Mouse (Mus musculus) c-Kit-positive CD71-negative TER-119-negative erythroid progenitor cells, embryonic 14.5 days (primary cell): Measurements from ENCODE around the gene Serpinb9.
A peak's percentile ranks its signal among the peaks of the same experiment; 100 is the strongest.
"Not testable (repeated sequence)": the region's sequence is repeated elsewhere in the genome, so short reads cannot be mapped to it uniquely, and the experiment has no call there.

Experiments
- DNase-seq: peaks from one replicate; pipeline ENCODE4 v3.0.0-alpha.2; 2013; ENCODE audit warnings: low read depth

Gene Serpinb9

GRCm38 (mm10) chr13:33003523-33004413 lies 718 bp downstream of the Serpinb9 start:
- no peak for DNase-seq

GRCm38 (mm10) chr13:33004414-33005105 lies 1.5 kb downstream of the Serpinb9 start:
- peak; percentile 68 for DNase-seq

DNA sequence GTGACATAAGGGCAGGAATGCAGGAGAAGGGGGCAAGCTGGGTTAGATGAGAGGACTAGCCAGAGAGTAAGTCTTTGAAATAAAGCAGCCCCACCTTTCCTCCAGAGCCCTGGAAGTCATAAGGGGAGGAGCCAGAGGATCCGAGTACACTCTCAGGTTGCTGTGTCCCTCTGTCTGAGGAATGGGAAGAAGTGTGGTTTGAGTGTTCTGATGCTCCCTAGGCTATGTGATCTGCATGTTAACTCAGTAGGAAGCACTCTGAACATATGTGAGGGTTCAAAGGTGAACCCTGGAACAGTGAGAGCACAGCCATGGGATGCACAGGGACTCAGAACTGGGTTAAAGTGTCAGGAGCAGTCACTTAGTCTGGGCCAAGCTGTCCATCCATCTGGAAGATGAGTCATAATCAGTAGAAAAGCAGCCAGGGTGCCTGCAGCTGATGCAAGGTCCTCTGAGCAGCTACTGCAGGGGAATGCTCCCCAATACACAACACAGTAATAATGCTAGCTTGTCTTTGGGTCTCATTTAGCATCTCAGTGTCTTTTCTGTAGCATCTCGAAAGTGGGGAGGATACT lies 2.5 kb downstream of the Serpinb9 start:
- no peak for DNase-seq

DNA sequence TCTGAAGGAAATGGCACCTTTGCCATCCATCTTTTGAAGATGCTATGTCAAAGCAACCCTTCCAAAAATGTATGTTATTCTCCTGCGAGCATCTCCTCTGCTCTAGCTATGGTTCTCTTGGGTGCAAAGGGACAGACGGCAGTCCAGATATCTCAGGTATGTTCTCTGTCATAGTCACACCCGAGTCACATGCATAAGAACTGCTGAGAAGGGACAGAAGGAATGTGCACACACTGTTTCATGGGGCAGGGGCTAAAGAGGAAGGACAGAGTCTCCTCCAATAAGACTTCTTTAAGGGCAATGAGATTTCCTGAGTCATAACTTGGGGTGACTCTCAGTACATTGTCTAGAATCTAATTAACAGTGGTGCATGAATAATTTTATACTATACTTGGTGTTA lies 3.5 kb downstream of the Serpinb9 start:
- no peak for DNase-seq

GRCm38 (mm10) chr13:33012395-33012794 lies 9.3 kb downstream of the Serpinb9 start:
- DNase-seq: no peak

- DNase-seq: no peak
Observed at GRCm38 (mm10) chr13:33013271-33013670, 10.2 kb downstream of the Serpinb9 start.

GRCm38 (mm10) chr13:33022371-33022770 lies 19.3 kb downstream of the Serpinb9 start:
- no peak for DNase-seq

DNA sequence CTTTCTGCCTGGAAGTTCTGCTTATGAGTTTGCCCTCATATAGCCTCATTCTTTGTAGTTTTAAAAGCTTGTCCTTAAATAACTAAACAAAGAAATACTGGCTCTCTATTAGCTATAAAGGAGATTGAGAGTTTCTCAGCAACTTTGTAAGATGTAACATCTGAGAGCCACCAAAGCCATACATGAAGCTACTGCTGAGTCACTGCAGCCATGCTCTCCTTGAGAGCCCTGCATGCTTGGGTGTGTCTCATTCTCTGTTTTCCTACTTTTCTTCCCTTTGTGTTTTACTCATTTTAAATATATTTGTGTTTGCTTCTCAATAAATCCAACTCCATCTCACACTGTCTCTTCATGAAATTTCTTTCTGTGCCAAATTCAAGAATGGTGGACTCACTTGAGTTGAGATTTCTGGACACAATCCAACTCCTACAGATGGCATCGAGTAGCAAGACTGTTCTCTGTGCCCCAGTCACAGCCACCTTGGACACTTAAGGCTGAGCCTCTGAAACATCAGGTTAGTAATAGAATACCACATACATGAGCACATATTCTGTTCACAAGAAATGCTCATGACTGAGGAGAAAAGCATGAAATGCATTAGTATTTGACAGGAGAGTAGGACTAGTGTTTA lies 23.5 kb downstream of the Serpinb9 start:
- DNase-seq: no peak

- no peak for DNase-seq
Observed at GRCm38 (mm10) chr13:33027244-33027643, 24.2 kb downstream of the Serpinb9 start, which contains the start of gene Serpinb9b. Gene Serpinb9b (plus strand): TSS chr13:33027416.

- DNase-seq: no peak
Observed at GRCm38 (mm10) chr13:33028146-33028545, 25.1 kb downstream of the Serpinb9 start.

GRCm38 (mm10) chr13:33028550-33028949 lies 25.5 kb downstream of the Serpinb9 start:
- no peak for DNase-seq

DNA sequence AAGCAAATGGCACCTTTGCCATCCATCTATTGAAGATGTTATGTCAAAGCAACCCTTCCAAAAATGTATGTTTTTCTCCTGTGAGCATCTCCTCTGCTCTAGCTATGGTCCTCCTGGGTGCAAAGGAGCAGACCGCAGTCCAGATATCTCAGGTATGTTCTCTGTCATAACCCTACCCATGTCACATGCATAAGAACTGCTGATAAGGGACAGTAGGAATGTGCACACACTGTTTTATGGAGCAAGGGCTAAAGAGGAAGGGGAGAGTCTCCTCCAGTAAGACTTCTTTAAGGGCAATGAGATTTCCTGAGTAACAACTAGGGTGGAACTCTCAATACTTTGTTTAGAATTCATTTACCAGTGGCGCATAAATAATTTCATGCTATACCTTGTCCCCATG lies 26.4 kb downstream of the Serpinb9 start:
- DNase-seq: not testable (repeated sequence)

- no peak for DNase-seq
Observed at GRCm38 (mm10) chr13:33030281-33030680, 27.2 kb downstream of the Serpinb9 start.

GRCm38 (mm10) chr13:33035506-33035905 lies 32.5 kb downstream of the Serpinb9 start:
- DNase-seq: no peak

DNA sequence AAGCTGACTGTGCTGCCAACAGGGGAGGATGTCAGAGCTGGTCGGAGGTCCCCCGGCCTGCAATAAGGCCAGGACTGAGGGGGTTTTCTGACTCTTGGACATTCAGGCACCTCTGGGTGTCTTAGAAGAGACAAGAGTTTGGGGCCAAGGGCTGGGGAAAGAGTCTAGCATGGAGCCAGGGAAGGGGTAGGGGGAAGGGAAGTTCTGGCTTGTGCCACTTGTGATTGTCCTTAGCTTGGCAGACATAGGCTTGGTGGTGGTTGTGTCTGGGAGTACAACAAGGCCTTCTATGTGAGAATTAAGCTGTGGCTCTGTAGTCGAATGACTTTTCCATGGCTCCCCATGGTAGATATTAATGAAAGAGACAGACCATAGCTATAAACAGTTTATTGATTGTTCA lies 40.5 kb downstream of the Serpinb9 start:
- no peak for DNase-seq

DNA sequence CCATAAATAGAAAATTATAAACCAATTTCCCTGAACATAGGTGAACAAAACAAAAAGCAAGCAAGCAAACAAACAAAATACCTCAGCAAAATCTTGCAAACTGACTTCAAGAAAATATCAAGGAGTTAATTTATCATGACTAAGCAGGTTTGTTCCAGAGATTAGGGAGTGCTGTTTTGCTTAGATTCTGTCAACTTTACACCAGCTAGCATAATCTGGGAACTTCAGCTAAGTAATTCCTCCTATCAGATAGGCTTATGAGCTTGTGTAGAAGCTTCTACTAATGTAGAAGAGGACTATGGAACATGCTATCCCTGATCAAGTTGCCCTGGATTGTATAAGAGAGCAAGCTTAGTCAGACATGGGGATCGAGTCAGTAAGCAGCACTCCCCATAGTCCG lies 44.2 kb downstream of the Serpinb9 start:
- no peak for DNase-seq

- DNase-seq: no peak
Observed at GRCm38 (mm10) chr13:33048187-33048586, 45.1 kb downstream of the Serpinb9 start.

DNA sequence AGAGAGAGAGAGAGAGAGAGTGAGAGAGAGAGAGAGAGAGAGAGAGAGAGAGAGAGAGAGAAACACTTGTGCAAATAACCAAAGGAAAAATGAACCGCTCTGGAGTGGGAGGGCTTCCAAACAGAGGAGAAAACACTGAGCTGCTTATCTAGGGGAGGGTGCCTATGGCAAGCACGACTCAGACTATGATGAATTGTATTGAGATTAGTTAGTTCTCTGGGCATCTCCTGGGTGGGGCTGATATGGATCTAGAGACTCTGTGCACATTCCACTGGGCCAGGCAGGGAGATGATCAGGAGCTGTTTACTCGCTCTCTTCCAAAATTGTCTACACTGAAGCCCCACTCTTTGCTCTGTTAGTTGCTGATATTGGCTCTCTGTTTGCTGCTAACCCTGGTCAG lies 48.6 kb downstream of the Serpinb9 start:
- no peak for DNase-seq

DNA sequence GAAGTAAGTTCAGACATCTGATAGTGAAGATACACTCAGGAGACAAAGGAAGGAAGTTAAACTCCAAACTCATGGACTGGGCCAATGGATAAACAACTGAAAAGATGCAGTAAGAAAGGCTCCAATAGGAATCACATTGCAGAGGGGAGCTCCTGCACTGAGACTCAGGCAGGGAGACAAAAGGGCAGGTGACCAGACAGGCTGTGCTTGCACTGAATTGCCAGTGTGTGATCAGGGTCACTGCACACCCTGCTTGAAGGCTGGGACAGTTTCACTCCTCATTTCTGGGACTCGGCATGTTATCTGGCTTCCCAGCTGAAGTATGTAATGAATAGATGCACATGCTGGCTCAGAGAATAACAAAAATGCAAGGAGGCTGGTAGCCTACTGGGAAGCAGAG lies 60.0 kb downstream of the Serpinb9 start:
- no peak for DNase-seq
